In genomic region chr19:56397663-56398527, GRCm38 (mm10) we compare ENCODE assay signal across 8 mouse cellular contexts. TPM values are rescaled to one million over a fixed set of nuclear protein-coding genes. Genes with fewer than 3 reads are reported as not detected.
DNase-seq lines count a peak whose midpoint lies in the region; ATAC-seq and TF ChIP-seq lines count a peak whose summit lies in the region.

No protein-coding gene starts in this region.

- 30% methylated on average over 11 of the region's 11 CpGs for WGBS in heart, adult 2 months
- WGBS in heart, postnatal 0 days: 40% methylated on average over 11 of the region's 11 CpGs

- intact Hi-C loops in heart, adult 2 months (cut with DNase I): loop anchor here (5.0 kb wide), 1 partner anchor 41 kb away; no protein-coding TSS in a partner anchor
- intact Hi-C loops in heart, postnatal 25 days (cut with DNase I): loop anchor here (5.0 kb wide), 1 partner anchor 41 kb away; no protein-coding TSS in a partner anchor

- TF ChIP-seq POLR2A in heart, adult 2 months (IDR thresholded peaks at IDR 0.05; ENCODE audit: insufficient read depth, low read depth, low read length): no peak
- peak in 1 of 2 experiments; percentile 43; a peak in 2 of 4 replicates for TF ChIP-seq POLR2A in MEL (IDR thresholded peaks at IDR 0.05; ENCODE audit: control insufficient read depth in 1 of 2, insufficient read depth in 1 of 2, low read depth in 1 of 2, low read length in 2 of 2, poor library complexity in 1 of 2)

- no peak for TF ChIP-seq RAD21 in MEL (IDR thresholded peaks at IDR 0.05; ENCODE audit: low read depth, low read length)

- peak overlapping the region; percentile 82 for H3K4me2 ChIP-seq in heart, postnatal 0 days (ENCODE audit: low read depth, low read length)

- no peaks in the 10 kb centered on the region for H3K9me3 ChIP-seq in MEL (replicated peaks; ENCODE audit: insufficient read depth, low read length)
- no peaks in the 10 kb centered on the region for H3K9me3 ChIP-seq in heart, postnatal 0 days (replicated peaks; ENCODE audit: control insufficient read depth, low read length)

- H3K27me3 ChIP-seq in heart, adult 2 months (ENCODE audit: control insufficient read depth, insufficient read depth, low read length): no peaks in the 10 kb centered on the region
- no peaks in the 10 kb centered on the region for H3K27me3 ChIP-seq in MEL (ENCODE audit: control insufficient read depth in 1 of 2, insufficient read depth in 2 of 2, low read length in 2 of 2)
- H3K27me3 ChIP-seq in heart, postnatal 0 days (ENCODE audit: control insufficient read depth, insufficient read depth, low read length): no peaks in the 10 kb centered on the region

- no peak for DNase-seq in heart, adult 2 months
- DNase-seq in heart, postnatal 25 days (ENCODE audit: low spot score): no peak
- peak; percentile 88 for DNase-seq in MEL (ENCODE audit: low read depth, low spot score)
- DNase-seq in heart, postnatal 0 days (ENCODE audit: low spot score): no peak
- no peak for DNase-seq in layer of hippocampus, adult 8-10 months (ENCODE audit: low spot score in 2 of 2)
- no peak for DNase-seq in layer of hippocampus, postnatal 36 days
- no peak for DNase-seq in urinary bladder, postnatal 10 days (ENCODE audit: low spot score)

- H3K4me3 ChIP-seq in heart, adult 2 months: peak overlapping the region; percentile 70
- peak overlapping the region; percentile 53 to 74 for H3K4me3 ChIP-seq in MEL (ENCODE audit: control insufficient read depth in 1 of 2, insufficient read depth in 1 of 2, low read depth in 2 of 2, low read length in 2 of 2)
- H3K4me3 ChIP-seq in heart, postnatal 0 days (ENCODE audit: low read depth, low read length): peak overlapping the region; percentile 85

- H3K4me1 ChIP-seq in heart, adult 2 months (ENCODE audit: control insufficient read depth, insufficient read depth, low read length): peaks cover 12% of the 10 kb centered on the region
- peaks cover 27 to 62% of the 10 kb centered on the region in 2 experiments for H3K4me1 ChIP-seq in MEL (ENCODE audit: control insufficient read depth in 1 of 2, insufficient read depth in 2 of 2, low read length in 2 of 2)
- H3K4me1 ChIP-seq in heart, postnatal 0 days (ENCODE audit: control insufficient read depth, insufficient read depth): peaks cover 15% of the 10 kb centered on the region; the same call in 1 of the 2 replicates

- H3K36me3 ChIP-seq in heart, adult 2 months (ENCODE audit: control insufficient read depth, insufficient read depth, low read length): no peaks in the 10 kb centered on the region
- H3K36me3 ChIP-seq in MEL (ENCODE audit: control insufficient read depth in 1 of 2, insufficient read depth in 2 of 2, low read length in 2 of 2): peaks cover 0 to 38% of the 10 kb centered on the region in 2 experiments; a peak in 3 of 4 replicates
- no peaks in the 10 kb centered on the region for H3K36me3 ChIP-seq in heart, postnatal 0 days (replicated peaks; ENCODE audit: control insufficient read depth, insufficient read depth, low read length)

- no peaks in the 10 kb centered on the region for H3K79me2 ChIP-seq in heart, adult 2 months (replicated peaks; ENCODE audit: control insufficient read depth, insufficient read depth, low read length)
- peaks cover 35% of the 10 kb centered on the region for H3K79me2 ChIP-seq in MEL (ENCODE audit: control insufficient read depth, insufficient read depth, low read length, poor library complexity)

- TF ChIP-seq CTCF in heart, adult 2 months (IDR thresholded peaks at IDR 0.05): no peak
- TF ChIP-seq CTCF in MEL (IDR thresholded peaks at IDR 0.05 in 2 of 3, conservative IDR thresholded peaks at IDR 0.05 in 1 of 3; ENCODE audit: control insufficient read depth in 1 of 3, insufficient read depth in 1 of 3, low read depth in 2 of 3, low read length in 3 of 3, poor library complexity in 1 of 3, severe bottlenecking in 1 of 3): no peak
- TF ChIP-seq CTCF in heart, postnatal 0 days (IDR thresholded peaks at IDR 0.05; ENCODE audit: low read depth): no peak

- H3K9ac ChIP-seq in heart, adult 2 months (ENCODE audit: low read depth, low read length): peak overlapping the region; percentile 72
- H3K9ac ChIP-seq in MEL (ENCODE audit: control insufficient read depth, low read depth, low read length, poor library complexity, severe bottlenecking): peak overlapping the region; percentile 70
- H3K9ac ChIP-seq in heart, postnatal 0 days (replicated peaks; ENCODE audit: low read depth, low read length): peak overlapping the region; percentile 89

- H3K27ac ChIP-seq in heart, adult 2 months: peak overlapping the region; percentile 87
- H3K27ac ChIP-seq in MEL (ENCODE audit: control insufficient read depth, low read depth, low read length): peak overlapping the region; percentile 95
- peak overlapping the region; percentile 95 for H3K27ac ChIP-seq in heart, postnatal 0 days (ENCODE audit: low read depth)

- no peak for TF ChIP-seq EP300 in heart, adult 2 months (IDR thresholded peaks at IDR 0.05; ENCODE audit: insufficient read depth, low read depth, low read length)
- no peak; a peak in 1 of 4 replicates for TF ChIP-seq EP300 in MEL (IDR thresholded peaks at IDR 0.05; ENCODE audit: low read depth in 1 of 2, low read length in 2 of 2)
- TF ChIP-seq EP300 in heart, postnatal 0 days (IDR thresholded peaks at IDR 0.05; ENCODE audit: low read depth): no peak

- ATAC-seq in heart, postnatal 0 days (ENCODE audit: insufficient read depth, low read depth): no peak
- ATAC-seq in megakaryocyte, adult 5-6 weeks (ENCODE audit: poor library complexity, severe bottlenecking): peak; percentile 28; the same call in 1 of the 2 replicates

TF ChIP-seq in MEL, 35 proteins besides CTCF, POLR2A, EP300 and RAD21:
- 0 out of 2 replicates have a peak, but pooled peaks have one; percentile 21 for TF ChIP-seq E2F4 (IDR thresholded peaks at IDR 0.05; ENCODE audit: borderline replicate concordance, low read depth, low read length)
- TF ChIP-seq NELFE (IDR thresholded peaks at IDR 0.05; ENCODE audit: low read depth, low read length): 0 out of 2 replicates have a peak, but pooled peaks have one; percentile 17
- no peak for TF ChIP-seq GABPA (IDR thresholded peaks at IDR 0.05; ENCODE audit: low read depth, low read length)
- 0 out of 2 replicates have a peak, but pooled peaks have one; percentile 33 for TF ChIP-seq MXI1 (IDR thresholded peaks at IDR 0.05; ENCODE audit: low read depth, low read length)
- peak; percentile 66 for TF ChIP-seq MAX (IDR thresholded peaks at IDR 0.05; ENCODE audit: low read length)
- peak; percentile 33; the same call in 1 of the 2 replicates for TF ChIP-seq TBP (IDR thresholded peaks at IDR 0.05; ENCODE audit: low read depth, low read length)
- TF ChIP-seq SIN3A (IDR thresholded peaks at IDR 0.05; ENCODE audit: low read length): peak; percentile 51; the same call in 1 of the 2 replicates
- TF ChIP-seq RCOR1 (IDR thresholded peaks at IDR 0.05; ENCODE audit: low read depth, low read length): 0 out of 2 replicates have a peak, but pooled peaks have one; percentile 13
- peak; percentile 8; the same call in 1 of the 2 replicates for TF ChIP-seq ETS1 (IDR thresholded peaks at IDR 0.05; ENCODE audit: low read depth, low read length)
- no peak for TF ChIP-seq MEF2A (IDR thresholded peaks at IDR 0.05; ENCODE audit: extremely low read depth, insufficient replicate concordance, low read depth, low read length, poor library complexity, severe bottlenecking)
- 0 out of 2 replicates have a peak, but pooled peaks have one; percentile 28 for TF ChIP-seq HCFC1 (IDR thresholded peaks at IDR 0.05; ENCODE audit: low read depth, low read length)
- TF ChIP-seq POLR2AphosphoS2 (IDR thresholded peaks at IDR 0.05; ENCODE audit: low read length): no peak
- 0 out of 2 replicates have a peak, but pooled peaks have one; percentile 5 for TF ChIP-seq TCF12 (IDR thresholded peaks at IDR 0.05; ENCODE audit: low read depth, low read length)
- no peak for TF ChIP-seq NRF1 (IDR thresholded peaks at IDR 0.05; ENCODE audit: insufficient read depth, low read depth, low read length, poor library complexity, severe bottlenecking)

RNA-seq across cellular contexts. Expression of gene Casp7, which starts 1.0 kb away (rescaled TPM):
- 10 to 100 TPM; 11.7 to 12.5 TPM for total RNA-seq in heart, adult 2 months (2021)
- 9.2 and 12.6 TPM in 2 replicates for polyA plus RNA-seq in heart, adult 2 months (2012; rRNA removed)
- 10 to 100 TPM; 12.6 to 15.6 TPM for total RNA-seq in heart, postnatal 25 days (2021)
- total RNA-seq in MEL (2012; rRNA removed): 53.9 and 70.4 TPM in 2 replicates
- 10 to 100 TPM in 1 of 2 experiments, not detected in 1; 69.4 TPM for polyA plus RNA-seq in MEL (2012; ENCODE audit: insufficient read depth in 1 of 2, insufficient read length in 2 of 2, low read depth in 1 of 2, low replicate concordance in 2 of 2, missing spikeins in 1 of 2)
- 33.1 and 33.2 TPM in 2 replicates for total RNA-seq in heart, postnatal 0 days (2014; rRNA removed; ENCODE audit: low replicate concordance)
- polyA plus RNA-seq in heart, postnatal 0 days (2015; fragmentation: Nextera tagmentation; extraction: Ambion mirVana): 22.5 and 27.0 TPM in 2 replicates
- 35.8 and 41.4 TPM in 2 replicates for total RNA-seq in megakaryocyte, adult 5-6 weeks (2015)
- total RNA-seq in megakaryocyte, adult 5-6 weeks (2017): 30.3 and 31.4 TPM in 2 replicates
- total RNA-seq in layer of hippocampus, adult 8-10 months (2022): 1 to 10 TPM; 2.0 to 5.0 (median 3.6) TPM
- total RNA-seq in layer of hippocampus, postnatal 36 days (2021): 1 to 10 TPM; 1.3 to 1.9 TPM

RNA-seq across cellular contexts. Expression of gene Nrap, which starts 8.1 kb away (rescaled TPM):
- total RNA-seq in heart, adult 2 months (2021): 100 to 1,000 TPM; 307 to 420 TPM
- 135 and 161 TPM in 2 replicates for polyA plus RNA-seq in heart, adult 2 months (2012; rRNA removed)
- total RNA-seq in heart, postnatal 25 days (2021): 100 to 1,000 TPM; 314 to 343 TPM
- 0.07 and 0.08 TPM in 2 replicates for total RNA-seq in MEL (2012; rRNA removed)
- under 1 TPM in 1 of 2 experiments, not detected in 1; 0.11 TPM for polyA plus RNA-seq in MEL (2012; ENCODE audit: insufficient read depth in 1 of 2, insufficient read length in 2 of 2, low read depth in 1 of 2, low replicate concordance in 2 of 2, missing spikeins in 1 of 2)
- total RNA-seq in heart, postnatal 0 days (2014; rRNA removed; ENCODE audit: low replicate concordance): 163 and 207 TPM in 2 replicates
- polyA plus RNA-seq in heart, postnatal 0 days (2015; fragmentation: Nextera tagmentation; extraction: Ambion mirVana): 52.9 and 60.1 TPM in 2 replicates
- 0.02 TPM in 1 of 2 replicates, not detected in the other for total RNA-seq in megakaryocyte, adult 5-6 weeks (2015)
- 0.04 and 0.12 TPM in 2 replicates for total RNA-seq in megakaryocyte, adult 5-6 weeks (2017)
- under 1 TPM; 0.12 to 0.25 (median 0.23) TPM for total RNA-seq in layer of hippocampus, adult 8-10 months (2022)
- under 1 TPM; 0.07 to 0.08 TPM for total RNA-seq in layer of hippocampus, postnatal 36 days (2021)

Comparison
In these comparisons a context has a peak if more than half of its experiments do, and no peak if none do; other contexts are left out.
1. RNA of gene Nrap, which starts 8.1 kb away (total RNA-seq): 307 to 420 TPM in heart, adult 2 months, 314 to 343 TPM in heart, postnatal 25 days and 163 to 207 TPM in heart, postnatal 0 days; 0.12 to 0.25 TPM in layer of hippocampus, adult 8-10 months, 0.07 to 0.08 TPM in MEL, 0.07 to 0.08 TPM in layer of hippocampus, postnatal 36 days and 0.02 to 0.12 TPM in megakaryocyte, adult 5-6 weeks; every median in the first group is over 100 times any median in the second.
2. Peak in every context shown above with its lines, with median percentiles within 50 percentile points of each other: H3K27ac ChIP-seq, H3K4me3 ChIP-seq and H3K9ac ChIP-seq.